Mouse (Mus musculus): ENCODE measurements at regions not wholly inside any gene's neighbourhood (a gene's known extent, or its start where the extent isn't known, plus 50 kb on each side); places are given as distances from the start of the nearest gene placed in this dataset.

DNA sequence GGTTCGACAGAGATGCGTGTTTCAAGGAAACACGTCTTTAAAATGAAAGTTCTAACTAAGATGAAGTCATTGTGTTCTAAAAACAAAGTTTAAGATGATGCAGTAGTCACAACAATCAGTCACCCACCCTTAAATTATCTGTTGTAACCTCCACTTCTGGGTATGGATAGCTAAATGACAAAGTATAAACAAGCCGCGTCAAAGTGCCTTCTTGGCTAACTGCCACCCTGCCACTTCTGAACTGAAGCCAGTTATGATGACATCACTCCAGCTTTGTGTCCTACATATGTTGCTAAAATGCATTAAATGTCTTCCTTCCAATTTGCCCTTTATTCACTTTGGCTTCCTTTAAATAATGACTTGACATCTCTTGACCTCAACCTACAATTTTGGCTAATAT, 165.8 kb upstream of the Cxadr start:
- Histone ChIP-seq H3K9me3 (ENCODE audit: control insufficient read depth, low read length) (no peaks in the 10 kb centered on the region), H3K4me3 (ENCODE audit: low read depth, low read length) (no peak overlapping the region), H3K27ac (ENCODE audit: low read depth, low read length) (no peak overlapping the region), H3K4me2 (ENCODE audit: low read depth, low read length, severe bottlenecking) (no peak overlapping the region), H3K27me3 (ENCODE audit: control insufficient read depth, insufficient read depth, low read length) (no peaks in the 10 kb centered on the region), H3K4me1 (replicated peaks; ENCODE audit: control insufficient read depth, insufficient read depth, low read length) (no peaks in the 10 kb centered on the region), H3K36me3 (ENCODE audit: control insufficient read depth, insufficient read depth, low read length) (no peaks in the 10 kb centered on the region), H3K9ac (ENCODE audit: low read length) (no peak overlapping the region)
- ATAC-seq (replicated peaks; ENCODE audit: low FRiP score) (no peak), DNase-seq (ENCODE audit: low spot score) (no peak)
- 97% methylated on average over 5 of the region's 5 CpGs for WGBS

DNA sequence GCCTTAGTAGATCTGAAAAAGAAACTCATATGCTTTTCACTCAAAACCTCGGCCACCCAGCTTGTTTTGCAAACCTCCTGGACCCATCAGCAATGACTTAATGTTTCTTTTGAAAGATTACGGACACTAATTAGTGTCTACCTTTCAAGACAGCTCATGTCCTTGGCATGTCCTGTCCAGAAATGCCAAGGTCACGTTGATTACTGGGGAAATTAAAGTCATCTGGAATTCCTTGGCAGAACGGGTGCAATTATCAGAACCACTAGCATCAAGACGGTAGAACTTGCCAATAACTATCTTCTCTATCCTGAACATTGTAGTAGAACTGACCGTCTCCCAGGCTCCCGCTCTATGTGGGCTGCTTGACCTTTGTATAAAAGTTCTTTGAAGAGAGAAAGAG, 166.8 kb upstream of the Cxadr start:
- Histone ChIP-seq H3K9me3 (ENCODE audit: control insufficient read depth, low read length) (no peaks in the 10 kb centered on the region), H3K4me3 (ENCODE audit: low read depth, low read length) (no peak overlapping the region), H3K27ac (ENCODE audit: low read depth, low read length) (no peak overlapping the region), H3K4me1 (replicated peaks; ENCODE audit: control insufficient read depth, insufficient read depth, low read length) (no peaks in the 10 kb centered on the region), H3K27me3 (ENCODE audit: control insufficient read depth, insufficient read depth, low read length) (no peaks in the 10 kb centered on the region), H3K4me2 (ENCODE audit: low read depth, low read length, severe bottlenecking) (no peak overlapping the region), H3K36me3 (ENCODE audit: control insufficient read depth, insufficient read depth, low read length) (no peaks in the 10 kb centered on the region), H3K9ac (ENCODE audit: low read length) (no peak overlapping the region)
- WGBS: 89% methylated on average over 7 of the region's 7 CpGs
- ATAC-seq (replicated peaks; ENCODE audit: low FRiP score) (no peak), DNase-seq (ENCODE audit: low spot score) (no peak)

DNA sequence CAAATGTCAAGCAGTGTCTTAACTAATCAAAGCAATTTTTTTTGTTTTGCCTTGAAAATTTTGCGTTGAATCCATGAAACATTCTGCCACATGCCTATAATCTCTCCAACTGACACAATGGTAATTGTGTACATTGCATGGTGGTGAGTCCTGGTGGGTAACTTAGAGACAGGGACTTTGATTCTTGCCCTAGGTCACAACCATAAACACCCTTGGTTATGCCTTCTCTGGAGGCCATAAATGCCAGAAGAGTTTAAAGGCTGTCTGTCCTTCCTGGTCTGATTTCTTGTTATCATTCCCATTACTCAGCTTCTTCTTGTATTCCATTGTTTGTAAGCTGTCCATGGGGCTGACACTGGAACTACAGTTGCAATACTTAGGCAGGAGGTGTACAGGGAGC, 179.6 kb upstream of the Cxadr start:
- H3K9ac ChIP-seq (ENCODE audit: low read length): no peak overlapping the region
- 79% methylated on average over 1 of the region's 1 CpGs for WGBS
- no peaks in the 10 kb centered on the region for H3K27me3 ChIP-seq (ENCODE audit: control insufficient read depth, insufficient read depth, low read length)
- H3K27ac ChIP-seq (ENCODE audit: low read depth, low read length): no peak overlapping the region
- no peaks in the 10 kb centered on the region for H3K9me3 ChIP-seq (ENCODE audit: control insufficient read depth, low read length)
- H3K36me3 ChIP-seq (ENCODE audit: control insufficient read depth, insufficient read depth, low read length): no peaks in the 10 kb centered on the region
- H3K4me1 ChIP-seq (replicated peaks; ENCODE audit: control insufficient read depth, insufficient read depth, low read length): no peaks in the 10 kb centered on the region
- no peak overlapping the region for H3K4me2 ChIP-seq (ENCODE audit: low read depth, low read length, severe bottlenecking)
- no peak for ATAC-seq (replicated peaks; ENCODE audit: low FRiP score)
- H3K4me3 ChIP-seq (ENCODE audit: low read depth, low read length): no peak overlapping the region
- DNase-seq (ENCODE audit: low spot score): no peak

DNA sequence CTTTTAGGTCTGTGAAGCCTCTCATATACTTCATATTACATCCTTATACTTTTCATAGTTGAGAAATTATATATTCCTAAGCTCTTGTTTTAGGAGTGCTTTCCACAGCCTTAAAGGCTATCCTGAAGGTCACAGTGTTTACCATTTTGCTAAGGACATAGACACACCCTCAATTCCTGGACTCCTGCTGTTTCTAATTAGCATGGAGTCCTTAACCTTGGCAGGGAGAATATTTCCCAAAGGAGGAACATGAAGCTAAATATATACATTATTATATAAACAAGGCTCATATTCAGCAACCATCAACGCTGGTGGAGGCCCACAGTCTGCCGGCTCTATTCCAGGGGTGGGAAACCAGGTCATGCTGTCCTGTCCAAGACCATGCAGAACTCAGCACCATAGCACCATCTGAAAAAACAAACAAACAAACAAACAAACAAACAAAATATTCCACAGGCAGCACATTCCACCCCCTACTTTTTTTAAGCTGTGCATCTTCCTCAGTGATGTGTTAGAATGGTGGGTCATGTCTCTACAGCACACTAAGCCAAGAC, 180.9 kb upstream of the Cxadr start:
- no peaks in the 10 kb centered on the region for H3K36me3 ChIP-seq (ENCODE audit: control insufficient read depth, insufficient read depth, low read length)
- H3K27me3 ChIP-seq (ENCODE audit: control insufficient read depth, insufficient read depth, low read length): no peaks in the 10 kb centered on the region
- H3K27ac ChIP-seq (ENCODE audit: low read depth, low read length): no peak overlapping the region
- no peaks in the 10 kb centered on the region for H3K9me3 ChIP-seq (ENCODE audit: control insufficient read depth, low read length)
- ATAC-seq (replicated peaks; ENCODE audit: low FRiP score): no peak
- H3K4me2 ChIP-seq (ENCODE audit: low read depth, low read length, severe bottlenecking): no peak overlapping the region
- H3K9ac ChIP-seq (ENCODE audit: low read length): no peak overlapping the region
- 91% methylated on average over 2 of the region's 2 CpGs for WGBS
- no peaks in the 10 kb centered on the region for H3K4me1 ChIP-seq (replicated peaks; ENCODE audit: control insufficient read depth, insufficient read depth, low read length)
- H3K4me3 ChIP-seq (ENCODE audit: low read depth, low read length): no peak overlapping the region
- DNase-seq (ENCODE audit: low spot score): no peak

DNA sequence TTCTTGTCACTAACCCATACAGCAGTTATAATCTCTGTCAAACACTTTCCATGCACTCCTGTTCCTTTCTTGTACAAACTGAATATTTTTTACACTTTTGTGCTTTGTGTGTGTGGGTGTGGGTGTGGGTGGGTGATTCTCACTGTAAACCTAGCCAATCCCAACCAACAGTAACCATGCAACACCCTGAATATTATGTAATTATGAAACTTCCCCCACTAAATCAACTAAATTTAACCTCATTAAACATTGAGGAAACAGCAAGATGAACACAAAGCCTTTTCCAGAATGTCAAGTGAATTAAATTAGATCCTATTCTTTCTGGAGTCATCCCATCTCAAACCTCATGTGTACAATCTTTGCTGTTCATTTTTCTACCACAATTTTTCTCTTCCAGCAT, 197.0 kb upstream of the Cxadr start:
- H3K27me3 ChIP-seq (ENCODE audit: control insufficient read depth, insufficient read depth, low read length): no peaks in the 10 kb centered on the region
- no peak for ATAC-seq (replicated peaks; ENCODE audit: low FRiP score)
- no peak overlapping the region for H3K4me3 ChIP-seq (ENCODE audit: low read depth, low read length)
- H3K4me1 ChIP-seq (replicated peaks; ENCODE audit: control insufficient read depth, insufficient read depth, low read length): peaks cover 3% of the 10 kb centered on the region; the same call in 1 of the 2 replicates
- no peak overlapping the region for H3K27ac ChIP-seq (ENCODE audit: low read depth, low read length)
- no peak for DNase-seq (ENCODE audit: low spot score)
- no peak overlapping the region for H3K4me2 ChIP-seq (ENCODE audit: low read depth, low read length, severe bottlenecking)
- no peak overlapping the region for H3K9ac ChIP-seq (ENCODE audit: low read length)
- H3K9me3 ChIP-seq (ENCODE audit: control insufficient read depth, low read length): no peaks in the 10 kb centered on the region
- H3K36me3 ChIP-seq (ENCODE audit: control insufficient read depth, insufficient read depth, low read length): no peaks in the 10 kb centered on the region

DNA sequence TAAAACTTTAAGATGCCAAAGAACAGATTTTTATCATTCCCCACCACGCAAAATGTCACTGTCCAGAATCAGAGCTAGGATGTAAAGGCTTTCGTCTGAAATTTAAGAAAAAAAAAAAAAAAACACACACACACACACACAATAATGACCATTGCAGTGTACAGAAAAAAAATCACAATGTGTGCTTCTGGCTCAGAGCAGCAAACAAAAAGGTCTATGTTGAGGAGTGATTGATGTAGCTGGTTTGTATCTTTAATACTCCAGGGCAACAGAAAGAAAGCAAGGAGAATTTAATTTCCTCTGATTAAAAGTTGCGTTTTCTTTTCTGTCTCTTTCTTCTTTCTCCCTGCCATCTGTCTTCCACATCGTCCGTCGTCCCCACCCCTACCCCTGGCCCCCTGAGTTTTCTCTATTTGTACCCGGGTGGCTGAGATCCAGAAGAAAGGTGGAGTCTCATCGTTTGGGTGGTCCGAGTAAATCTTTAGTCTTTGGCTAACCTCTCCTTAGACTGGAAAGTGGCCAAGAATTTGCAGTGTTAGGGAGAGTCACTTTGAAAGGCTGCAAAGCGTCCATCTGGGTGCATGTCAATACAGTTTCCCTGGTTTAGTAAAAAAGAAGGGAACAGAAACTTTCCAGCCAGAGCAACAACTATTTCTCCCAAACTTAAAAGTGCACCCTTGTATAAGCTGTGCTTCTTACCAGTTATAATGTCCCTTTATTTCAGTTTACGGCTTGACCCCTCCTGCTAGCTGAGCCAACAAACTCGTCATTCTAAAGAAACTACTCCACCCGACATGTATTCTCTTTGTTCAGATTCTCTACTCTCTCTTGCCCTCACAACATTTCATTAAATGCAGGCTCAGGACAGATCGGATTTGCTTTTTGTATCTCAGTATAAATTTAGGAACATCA, 199.6 kb upstream of the Cxadr start:
- no peak overlapping the region for H3K4me3 ChIP-seq (ENCODE audit: low read depth, low read length)
- no peak for DNase-seq (ENCODE audit: low spot score)
- peak overlapping the region; percentile 16; the same call in 1 of the 2 replicates for H3K4me2 ChIP-seq (ENCODE audit: low read depth, low read length, severe bottlenecking)
- ATAC-seq (replicated peaks; ENCODE audit: low FRiP score): peak; percentile 83
- H3K36me3 ChIP-seq (ENCODE audit: control insufficient read depth, insufficient read depth, low read length): no peaks in the 10 kb centered on the region
- no peaks in the 10 kb centered on the region for H3K27me3 ChIP-seq (ENCODE audit: control insufficient read depth, insufficient read depth, low read length)
- no peak overlapping the region for H3K27ac ChIP-seq (ENCODE audit: low read depth, low read length)
- H3K4me1 ChIP-seq (replicated peaks; ENCODE audit: control insufficient read depth, insufficient read depth, low read length): peaks cover 3% of the 10 kb centered on the region; the same call in 1 of the 2 replicates
- WGBS: 24% methylated on average over 14 of the region's 14 CpGs
- no peaks in the 10 kb centered on the region for H3K9me3 ChIP-seq (ENCODE audit: control insufficient read depth, low read length)
- no peak overlapping the region for H3K9ac ChIP-seq (ENCODE audit: low read length)

DNA sequence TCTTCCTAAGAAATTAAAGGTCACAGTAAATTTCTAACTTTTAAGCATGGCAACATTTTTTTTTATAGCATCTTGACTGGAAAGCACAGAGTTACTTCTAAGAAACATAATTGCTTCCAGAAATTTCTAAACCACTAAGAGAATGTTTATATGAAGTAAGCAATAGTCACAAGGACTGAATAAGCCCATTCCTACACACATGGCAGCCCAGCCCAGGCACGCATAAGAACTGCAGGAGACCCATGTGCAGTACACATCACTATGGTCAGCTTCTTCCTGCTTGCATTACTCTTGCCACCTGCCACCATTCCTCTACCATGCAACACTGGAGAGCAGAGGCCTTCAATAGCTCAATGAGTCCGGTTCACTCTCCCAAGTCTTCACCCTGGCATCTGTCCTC, 201.4 kb upstream of the Cxadr start:
- no peaks in the 10 kb centered on the region for H3K27me3 ChIP-seq (ENCODE audit: control insufficient read depth, insufficient read depth, low read length)
- no peaks in the 10 kb centered on the region for H3K36me3 ChIP-seq (ENCODE audit: control insufficient read depth, insufficient read depth, low read length)
- H3K4me3 ChIP-seq (ENCODE audit: low read depth, low read length): no peak overlapping the region
- no peak overlapping the region for H3K27ac ChIP-seq (ENCODE audit: low read depth, low read length)
- H3K4me2 ChIP-seq (ENCODE audit: low read depth, low read length, severe bottlenecking): no peak overlapping the region
- ATAC-seq (replicated peaks; ENCODE audit: low FRiP score) (no peak), DNase-seq (ENCODE audit: low spot score) (no peak)
- peaks cover 3% of the 10 kb centered on the region; the same call in 1 of the 2 replicates for H3K4me1 ChIP-seq (replicated peaks; ENCODE audit: control insufficient read depth, insufficient read depth, low read length)
- no peak overlapping the region for H3K9ac ChIP-seq (ENCODE audit: low read length)
- H3K9me3 ChIP-seq (ENCODE audit: control insufficient read depth, low read length): no peaks in the 10 kb centered on the region
- 90% methylated on average over 2 of the region's 2 CpGs for WGBS

DNA sequence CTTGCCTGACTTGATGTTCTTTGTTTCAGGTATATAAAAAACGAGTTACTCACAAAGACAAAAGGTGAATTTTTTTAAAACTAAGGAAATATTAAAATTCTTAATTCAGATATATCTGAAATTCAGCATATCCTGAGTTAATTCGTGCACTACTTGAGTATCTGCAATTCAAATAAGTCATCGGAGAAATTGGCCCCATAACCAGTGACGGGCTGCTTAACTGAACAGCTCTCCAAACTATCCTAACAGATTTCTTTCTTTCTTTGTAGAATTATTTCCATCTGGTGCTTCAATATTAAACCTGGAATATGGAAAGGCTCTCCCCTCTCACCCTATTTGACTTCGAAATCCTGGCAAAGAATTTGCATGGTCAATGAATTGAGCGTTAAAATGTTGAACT, 202.2 kb upstream of the Cxadr start:
- WGBS: 85% methylated on average over 6 of the region's 6 CpGs
- Histone ChIP-seq H3K27ac (ENCODE audit: low read depth, low read length) (no peak overlapping the region), H3K4me2 (ENCODE audit: low read depth, low read length, severe bottlenecking) (no peak overlapping the region), H3K4me1 (replicated peaks; ENCODE audit: control insufficient read depth, insufficient read depth, low read length) (peaks cover 3% of the 10 kb centered on the region; the same call in 1 of the 2 replicates), H3K9me3 (ENCODE audit: control insufficient read depth, low read length) (no peaks in the 10 kb centered on the region), H3K4me3 (ENCODE audit: low read depth, low read length) (no peak overlapping the region), H3K27me3 (ENCODE audit: control insufficient read depth, insufficient read depth, low read length) (no peaks in the 10 kb centered on the region), H3K36me3 (ENCODE audit: control insufficient read depth, insufficient read depth, low read length) (no peaks in the 10 kb centered on the region), H3K9ac (ENCODE audit: low read length) (no peak overlapping the region)
- no peak for ATAC-seq (replicated peaks; ENCODE audit: low FRiP score)
- DNase-seq (ENCODE audit: low spot score): no peak

DNA sequence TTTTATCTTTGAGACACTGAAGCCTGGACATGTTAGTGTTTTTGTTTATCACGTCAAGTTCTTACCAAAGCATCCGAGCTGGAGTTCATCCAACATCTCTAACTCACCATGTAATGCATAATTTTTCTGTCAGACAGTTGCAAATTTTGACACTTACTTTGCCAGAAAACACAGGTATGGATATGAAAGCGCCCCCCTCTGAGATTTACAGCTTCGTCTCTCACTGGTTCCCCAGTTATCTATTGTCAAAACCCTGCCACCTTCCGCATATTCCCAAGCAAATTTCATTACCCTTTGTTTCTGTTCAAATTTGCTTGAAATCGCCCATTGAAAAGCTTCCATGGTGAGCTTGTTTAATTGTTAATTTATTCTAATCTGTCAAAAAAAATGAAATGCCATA, 202.7 kb upstream of the Cxadr start:
- H3K4me3 ChIP-seq (ENCODE audit: low read depth, low read length): no peak overlapping the region
- H3K9me3 ChIP-seq (ENCODE audit: control insufficient read depth, low read length): no peaks in the 10 kb centered on the region
- H3K27ac ChIP-seq (ENCODE audit: low read depth, low read length): no peak overlapping the region
- no peak overlapping the region for H3K4me2 ChIP-seq (ENCODE audit: low read depth, low read length, severe bottlenecking)
- ATAC-seq (replicated peaks; ENCODE audit: low FRiP score): no peak
- peaks cover 3% of the 10 kb centered on the region; the same call in 1 of the 2 replicates for H3K4me1 ChIP-seq (replicated peaks; ENCODE audit: control insufficient read depth, insufficient read depth, low read length)
- H3K36me3 ChIP-seq (ENCODE audit: control insufficient read depth, insufficient read depth, low read length): no peaks in the 10 kb centered on the region
- H3K9ac ChIP-seq (ENCODE audit: low read length): no peak overlapping the region
- WGBS: 80% methylated on average over 6 of the region's 6 CpGs
- H3K27me3 ChIP-seq (ENCODE audit: control insufficient read depth, insufficient read depth, low read length): no peaks in the 10 kb centered on the region
- DNase-seq (ENCODE audit: low spot score): no peak

Measured in forebrain, embryonic 11.5 days (tissue).